Mouse (Mus musculus) olfactory bulb, adult 2 months (tissue): Measurements from ENCODE around the gene Pnma1.

Source experiments
- CTCF ChIP-seq: fragments of 200-500 bp; IDR thresholded peaks from 2 replicates; pipeline ENCODE4 v1.5.1; 2012; ENCODE audit warnings: low read depth, mild to moderate bottlenecking, low read length, moderate library complexity; ENCODE audit not compliant: insufficient read depth
- POLR2A ChIP-seq: fragments of 200-500 bp; IDR thresholded peaks from 2 replicates; pipeline ENCODE4 v1.6.1; 2012; ENCODE audit warnings: mild to moderate bottlenecking, low read depth, low read length, moderate library complexity; ENCODE audit not compliant: insufficient read depth

GRCm38 (mm10) chr12:84107692-84108091 is 40.6 kb downstream of the Pnma1 start:
- no peak for TF ChIP-seq CTCF
- no peak for TF ChIP-seq POLR2A
